Mouse (Mus musculus) adrenal gland, adult 8-10 months (tissue): ENCODE data around the gene Asb1. TPM values are rescaled to one million over a fixed set of nuclear protein-coding genes. Genes with fewer than 3 reads are reported as not detected.

ENCODE experiments used
- DNase-seq: peaks from one replicate; pipeline ENCODE4 v3.0.0; 2022
- total RNA-seq, 4 experiments: library from RNA; stranded (reverse); gene quantifications; 2 replicates each; pipeline ENCODE4 v1.2.4; 2022

Asb1 gene
- total RNA-seq, 4 experiments from 2014 or later = 22.5 to 25.4 (median 23.4) TPM

GRCm38 (mm10) chr1:91547567-91547966 is 7.2 kb downstream of the Asb1 start:
- no peak for DNase-seq

GRCm38 (mm10) chr1:91549073-91549472 is 8.7 kb downstream of the Asb1 start:
- no peak for DNase-seq

GRCm38 (mm10) chr1:91557099-91557498 is 16.8 kb downstream of the Asb1 start:
- DNase-seq = no peak

GRCm38 (mm10) chr1:91561226-91561625 is 20.9 kb downstream of the Asb1 start:
- DNase-seq = no peak

GRCm38 (mm10) chr1:91562977-91563590 is 22.7 kb downstream of the Asb1 start:
- no peak for DNase-seq

GRCm38 (mm10) chr1:91564004-91564403 is 23.7 kb downstream of the Asb1 start:
- DNase-seq = no peak

GRCm38 (mm10) chr1:91564598-91564997 is 24.3 kb downstream of the Asb1 start:
- DNase-seq = no peak

- no peak for DNase-seq
Observed at GRCm38 (mm10) chr1:91567269-91567668, 26.9 kb downstream of the Asb1 start.

GRCm38 (mm10) chr1:91572458-91572857 is 32.1 kb downstream of the Asb1 start:
- DNase-seq = no peak

GRCm38 (mm10) chr1:91574208-91574607 is 33.9 kb downstream of the Asb1 start:
- peak; percentile 23 for DNase-seq

- no peak for DNase-seq
Observed at GRCm38 (mm10) chr1:91577883-91578517, 37.7 kb downstream of the Asb1 start.

GRCm38 (mm10) chr1:91580503-91580902 is 40.2 kb downstream of the Asb1 start:
- DNase-seq = no peak

- DNase-seq = no peak
Observed at GRCm38 (mm10) chr1:91581206-91581605, 40.9 kb downstream of the Asb1 start.

- DNase-seq = no peak
Observed at GRCm38 (mm10) chr1:91584969-91585835, 44.9 kb downstream of the Asb1 start.

GRCm38 (mm10) chr1:91589738-91590137 is 49.4 kb downstream of the Asb1 start:
- no peak for DNase-seq

- peak; percentile 44 for DNase-seq
Observed at GRCm38 (mm10) chr1:91595521-91596020, 55.2 kb downstream of the Asb1 start.

GRCm38 (mm10) chr1:91597611-91598010 is 57.3 kb downstream of the Asb1 start:
- no peak for DNase-seq

- DNase-seq = peak; percentile 71
Observed at GRCm38 (mm10) chr1:91600671-91601361, 60.5 kb downstream of the Asb1 start.

GRCm38 (mm10) chr1:91601362-91602096 is 61.2 kb downstream of the Asb1 start:
- DNase-seq = no peak

- no peak for DNase-seq
Observed at GRCm38 (mm10) chr1:91605632-91606031, 65.3 kb downstream of the Asb1 start.

- no peak for DNase-seq
Observed at GRCm38 (mm10) chr1:91606701-91607100, 66.4 kb downstream of the Asb1 start.

- DNase-seq = no peak
Observed at GRCm38 (mm10) chr1:91607141-91607540, 66.8 kb downstream of the Asb1 start.
